Mouse (Mus musculus) layer of hippocampus, adult 11-12 months (tissue): ENCODE measurements around the gene Rpl28.

Experiments
- DNase-seq: peaks from one replicate; pipeline ENCODE4 v3.0.0; 2022; ENCODE audit warnings: low spot score

Gene Rpl28

DNA sequence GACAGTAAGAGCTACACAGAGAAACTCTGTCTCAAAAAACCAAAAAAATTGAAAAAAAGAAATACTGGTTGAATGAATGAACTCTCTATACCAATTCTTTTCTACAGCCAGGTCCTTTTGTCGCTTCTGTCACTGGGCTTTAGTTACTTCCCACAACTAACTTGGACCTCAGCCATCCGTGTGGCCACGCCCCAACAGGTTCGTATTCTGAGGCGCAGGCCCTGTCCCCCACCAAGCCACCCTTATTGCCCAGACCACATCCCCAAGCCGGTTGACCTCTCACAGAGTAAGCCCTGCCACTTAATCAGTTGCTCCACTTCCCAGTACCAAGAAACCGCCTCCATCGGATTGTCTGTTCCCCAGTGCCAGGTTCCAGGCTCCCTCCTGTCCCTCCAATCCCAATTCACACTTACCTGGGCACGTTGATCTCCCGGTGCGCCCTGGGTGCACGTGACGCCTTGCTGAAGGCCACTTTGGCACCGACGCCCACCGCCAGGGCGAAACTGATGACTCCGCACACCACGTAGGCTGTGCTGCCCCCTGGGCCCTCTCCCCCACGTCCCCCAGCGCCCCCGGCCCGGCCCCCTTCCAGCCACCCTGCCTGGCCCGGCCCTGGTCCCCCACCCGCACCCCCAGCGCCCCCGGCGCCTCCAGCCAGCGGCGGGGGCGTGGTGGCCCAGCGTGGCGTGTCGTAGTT, 43.1 kb downstream of the Rpl28 start:
- DNase-seq = peak; percentile 32

DNA sequence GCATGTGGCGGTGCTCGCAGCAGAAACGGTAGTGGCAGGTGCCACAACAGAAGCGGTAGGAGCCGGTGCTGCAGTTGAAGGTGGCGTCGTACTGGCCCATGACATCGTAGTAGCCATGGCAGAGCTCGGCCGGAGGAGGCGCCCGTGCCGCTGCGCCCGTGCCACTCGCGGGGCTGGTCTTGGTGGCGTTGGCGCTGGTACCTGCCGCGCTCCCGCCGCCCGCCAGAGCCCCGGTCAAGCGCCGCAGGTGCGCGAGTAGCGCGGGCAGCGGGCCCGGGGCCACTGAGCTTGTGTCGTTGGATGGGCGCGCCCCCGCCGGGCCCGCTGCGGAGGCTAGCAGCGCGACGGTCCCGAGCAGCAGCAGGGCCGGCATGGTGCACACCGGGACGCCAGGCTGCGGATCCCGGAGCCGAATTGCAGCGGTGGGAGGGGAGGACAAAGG, 43.7 kb downstream of the Rpl28 start:
- DNase-seq = peak; percentile 40

DNA sequence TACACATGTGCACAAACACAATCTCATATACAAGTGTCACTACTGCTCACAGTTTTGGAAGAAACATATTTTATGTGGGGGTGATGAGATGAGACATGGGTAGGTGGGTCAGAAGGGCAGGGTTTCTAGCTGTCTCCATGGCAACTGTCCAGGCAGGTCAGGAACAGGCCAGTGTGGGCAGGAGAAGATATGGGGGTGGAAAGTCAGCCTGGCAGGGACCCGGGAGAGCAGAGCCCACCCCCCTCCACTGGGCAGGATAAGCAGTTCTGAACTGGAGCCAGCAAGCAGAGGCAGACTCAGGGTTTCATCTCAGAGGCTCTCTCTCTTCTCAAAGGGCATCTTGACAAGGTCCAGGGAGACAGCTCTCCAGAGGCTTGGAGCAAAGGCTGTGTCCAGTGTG, 45.0 kb downstream of the Rpl28 start:
- DNase-seq = no peak

GRCm38 (mm10) chr7:4842077-4842476, 49.4 kb downstream of the Rpl28 start:
- peak; percentile 67 for DNase-seq

DNA sequence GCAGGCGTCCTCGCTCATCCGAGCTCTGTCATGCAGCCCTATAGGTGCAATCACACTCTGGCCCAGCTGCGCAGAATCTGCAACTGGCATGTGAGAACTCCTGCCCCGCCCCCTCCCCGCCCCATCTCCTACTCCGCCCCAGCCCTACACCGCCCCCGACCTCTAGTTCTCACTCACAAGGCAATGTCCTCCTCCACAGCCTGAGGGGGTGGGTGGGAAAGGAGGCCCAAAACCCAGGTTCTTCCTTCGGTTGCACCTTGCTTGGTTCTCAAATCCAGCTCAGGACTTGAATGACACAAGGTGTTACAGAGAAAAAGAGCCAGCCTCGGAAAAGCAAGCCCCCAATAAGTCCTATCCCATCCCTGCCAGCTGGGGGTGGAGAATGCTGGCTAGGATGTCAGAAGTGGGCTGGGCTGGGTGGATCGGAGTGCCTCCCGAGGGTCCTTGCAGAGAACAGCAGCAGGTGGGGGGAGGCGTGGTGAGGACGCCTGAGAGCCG, 50.0 kb downstream of the Rpl28 start:
- DNase-seq = peak; percentile 60

DNA sequence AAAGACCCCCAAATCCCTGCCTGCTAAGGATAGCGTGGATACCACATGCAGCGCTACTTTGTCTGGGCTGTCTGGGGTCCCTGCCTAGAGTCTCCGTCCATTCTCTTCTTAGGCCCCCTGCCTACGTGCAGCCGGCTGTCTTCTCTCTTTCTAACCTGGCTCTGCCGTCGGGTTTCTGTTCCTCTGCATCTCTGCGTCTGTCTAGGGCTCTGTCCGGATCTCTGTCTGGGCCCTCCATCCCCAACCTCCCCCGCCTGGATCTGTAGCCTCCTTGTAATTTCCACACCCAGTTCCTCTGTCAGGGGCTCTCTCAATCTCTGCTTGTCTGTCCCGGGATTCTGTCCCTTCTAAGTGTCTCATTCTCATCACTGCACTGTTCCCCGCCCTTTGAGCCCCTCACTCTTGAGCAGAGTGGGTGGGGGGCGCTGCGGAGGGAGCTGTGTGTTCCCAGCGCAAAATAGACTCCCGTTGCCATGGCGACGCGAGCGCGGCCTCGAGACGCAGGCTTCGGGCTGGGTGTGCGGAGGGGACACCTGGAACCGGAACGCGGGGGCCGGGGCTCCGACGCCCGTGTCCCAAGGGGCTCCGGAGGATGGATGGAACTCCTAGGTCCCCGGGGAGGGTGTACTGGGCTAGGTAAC, 51.0 kb downstream of the Rpl28 start:
- peak; percentile 85 for DNase-seq

- no peak for DNase-seq
Measured at GRCm38 (mm10) chr7:4844245-4844916, 51.7 kb downstream of the Rpl28 start, which contains the start of gene Shisa7. TSS of gene Shisa7 (minus strand) at chr7:4844696.
